Mouse (Mus musculus) monocyte, adult 2 months (primary cell): ENCODE measurements around the gene Dkkl1.
A peak's percentile ranks its signal among the peaks of the same experiment; 100 is the strongest.
"Not testable (repeated sequence)": the region's sequence is repeated elsewhere in the genome, so short reads cannot be mapped to it uniquely, and the experiment has no call there.

ENCODE experiments used
- DNase-seq, 2 experiments: peaks; one replicate each; pipeline ENCODE4 v3.0.0; 2022; ENCODE audit warnings: low spot score in 2 of 2, low read depth in 1 of 2

Gene Dkkl1

GRCm38 (mm10) chr7:45193871-45194785 lies 17.8 kb downstream of the Dkkl1 start:
- no peak for DNase-seq

GRCm38 (mm10) chr7:45193406-45193805 lies 18.5 kb downstream of the Dkkl1 start:
- DNase-seq: no peak

DNA sequence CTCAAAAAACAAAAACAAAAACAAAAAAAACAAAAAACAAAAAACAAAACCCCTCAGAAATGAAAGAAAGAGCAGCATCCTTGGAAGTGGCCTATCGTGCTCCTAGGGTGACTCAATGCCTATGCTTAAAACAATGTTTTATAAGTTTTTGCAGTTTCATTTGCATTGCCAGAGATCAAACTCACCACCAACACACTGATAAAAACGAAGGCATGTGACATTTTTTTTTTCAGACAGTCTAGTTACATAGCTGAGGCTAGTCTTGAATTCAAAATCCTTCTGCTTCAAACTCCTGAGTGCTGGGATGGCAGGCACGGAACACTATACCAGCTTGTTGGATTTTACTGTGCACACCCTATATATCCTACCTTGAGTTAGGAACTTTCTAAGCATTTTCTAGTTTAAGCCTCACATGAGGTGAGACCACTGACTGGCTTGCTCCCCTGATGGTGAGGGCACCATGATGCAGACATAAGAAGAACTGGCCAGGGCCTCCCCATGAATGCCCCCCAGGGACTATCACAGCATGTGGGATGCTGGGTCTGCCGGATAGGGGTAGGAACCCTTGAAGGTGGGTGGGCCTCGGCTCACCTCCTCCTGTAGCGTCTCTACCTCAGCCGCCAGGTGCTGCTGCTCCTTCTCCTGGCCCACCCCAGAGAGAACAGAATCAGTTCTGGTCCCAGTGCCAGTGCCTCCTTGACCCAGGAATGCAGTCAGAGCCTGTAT lies 19.2 kb downstream of the Dkkl1 start:
- no peak for DNase-seq

DNA sequence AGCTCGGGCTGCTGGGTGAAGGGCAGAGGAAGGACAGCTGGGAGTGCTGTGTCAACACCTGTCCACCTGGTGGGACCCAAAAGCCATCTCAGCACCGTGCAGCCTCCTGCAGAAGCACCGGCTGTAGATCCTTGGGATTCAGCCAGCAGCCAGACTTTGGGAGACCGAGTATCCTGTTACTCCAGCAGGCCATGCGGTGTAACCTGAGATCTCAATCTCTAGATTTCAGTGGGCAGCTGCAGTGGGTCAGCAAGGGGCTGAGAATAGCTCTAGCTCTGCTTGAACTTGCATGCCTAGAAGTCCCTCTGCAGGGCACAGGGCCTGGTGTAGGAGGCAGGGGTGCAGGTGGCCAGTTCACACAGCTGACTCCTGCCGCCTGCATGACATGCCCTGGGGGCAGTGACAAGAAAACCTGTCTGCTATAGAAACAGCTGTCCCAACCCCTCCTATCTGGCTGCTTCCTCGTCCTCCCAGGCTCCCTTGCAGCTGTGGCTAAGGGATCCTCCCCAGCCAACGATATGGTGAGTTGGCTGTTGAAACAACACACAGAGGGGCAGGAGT lies 20.1 kb downstream of the Dkkl1 start:
- no peak for DNase-seq

DNA sequence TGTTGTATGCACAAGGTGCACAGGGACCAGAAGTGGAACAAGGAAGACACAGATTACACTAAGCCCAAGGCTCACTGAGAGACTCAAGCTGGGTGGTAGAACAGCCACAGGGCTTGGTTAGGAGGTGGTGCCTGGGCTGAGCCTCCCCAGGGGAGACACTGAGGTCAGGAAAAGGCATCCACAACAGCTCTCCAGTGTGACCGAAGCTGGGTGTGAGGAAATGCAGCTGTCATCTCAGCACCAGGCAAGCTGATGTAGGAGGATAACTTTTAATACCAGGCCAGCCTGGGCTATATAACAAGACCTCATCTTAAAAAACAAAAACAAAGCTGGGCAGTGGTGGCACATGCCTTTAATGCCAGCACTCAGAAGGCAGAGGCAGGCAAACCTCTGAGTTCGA lies 20.8 kb downstream of the Dkkl1 start:
- DNase-seq: no peak

DNA sequence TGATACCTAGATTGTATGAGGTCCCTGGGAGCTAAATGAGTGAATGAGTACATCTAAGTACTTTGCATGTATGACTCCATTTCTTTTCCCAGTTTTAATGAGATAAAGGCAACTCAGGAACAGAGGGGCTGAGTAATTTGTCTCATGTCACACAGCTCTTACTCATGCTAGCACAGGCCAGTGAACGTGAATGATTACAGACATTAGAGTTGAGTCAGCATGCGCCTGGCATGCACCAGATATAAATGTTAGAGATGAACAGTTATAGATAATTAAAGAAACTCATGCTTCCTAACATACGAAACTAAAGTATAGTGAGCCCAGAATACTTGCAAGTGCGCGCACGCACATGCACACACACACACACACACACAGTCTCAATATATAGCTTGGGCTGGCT lies 21.8 kb downstream of the Dkkl1 start:
- DNase-seq: no peak

- DNase-seq: no peak
Measured at GRCm38 (mm10) chr7:45189600-45189999, 22.3 kb downstream of the Dkkl1 start.

DNA sequence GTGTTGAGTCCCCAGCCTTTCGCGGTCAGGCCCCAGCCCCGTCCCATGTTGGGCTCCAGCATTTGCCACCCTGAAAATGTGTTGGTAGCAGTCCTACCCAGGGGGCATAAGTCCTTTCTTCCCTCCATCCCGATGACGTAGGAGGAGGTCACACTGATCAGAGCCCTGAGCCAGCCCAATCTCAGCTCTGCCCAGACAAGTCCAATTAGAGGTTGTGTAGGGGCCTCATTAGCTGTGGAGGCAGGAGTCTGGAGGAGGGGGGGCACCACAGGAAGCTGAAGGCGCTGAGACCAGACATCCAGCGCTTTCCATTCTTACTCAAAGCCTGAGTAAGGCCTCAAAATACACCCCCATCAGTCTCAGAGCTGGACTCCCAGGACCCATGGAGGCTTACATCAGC lies 26.0 kb downstream of the Dkkl1 start:
- no peak for DNase-seq

DNA sequence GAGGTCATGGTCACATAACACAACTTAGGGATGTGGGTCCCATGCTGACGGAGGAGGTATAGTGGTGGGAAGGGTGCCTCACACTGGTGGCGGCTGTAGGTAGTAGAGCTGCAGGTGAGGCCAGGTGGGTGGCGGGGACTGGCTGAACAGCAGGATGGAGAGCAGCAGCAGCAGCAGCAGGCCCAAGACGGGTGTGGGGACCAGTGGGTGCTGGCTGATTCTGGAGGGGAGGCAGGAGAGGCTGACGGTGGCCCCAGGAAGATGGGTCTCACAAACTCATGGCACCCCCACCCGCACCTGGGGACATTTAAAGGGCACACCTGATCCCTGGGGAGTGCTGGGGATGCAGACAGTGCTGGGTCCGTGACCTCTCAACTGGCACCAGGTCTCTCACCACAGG lies 28.3 kb downstream of the Dkkl1 start:
- no peak for DNase-seq

GRCm38 (mm10) chr7:45182606-45183005 lies 29.3 kb downstream of the Dkkl1 start:
- DNase-seq: no peak

- peak; percentile 60 to 78 for DNase-seq
Measured at GRCm38 (mm10) chr7:45182199-45182601, 29.7 kb downstream of the Dkkl1 start.

- DNase-seq: no peak
Measured at GRCm38 (mm10) chr7:45181540-45181939, 30.4 kb downstream of the Dkkl1 start.

DNA sequence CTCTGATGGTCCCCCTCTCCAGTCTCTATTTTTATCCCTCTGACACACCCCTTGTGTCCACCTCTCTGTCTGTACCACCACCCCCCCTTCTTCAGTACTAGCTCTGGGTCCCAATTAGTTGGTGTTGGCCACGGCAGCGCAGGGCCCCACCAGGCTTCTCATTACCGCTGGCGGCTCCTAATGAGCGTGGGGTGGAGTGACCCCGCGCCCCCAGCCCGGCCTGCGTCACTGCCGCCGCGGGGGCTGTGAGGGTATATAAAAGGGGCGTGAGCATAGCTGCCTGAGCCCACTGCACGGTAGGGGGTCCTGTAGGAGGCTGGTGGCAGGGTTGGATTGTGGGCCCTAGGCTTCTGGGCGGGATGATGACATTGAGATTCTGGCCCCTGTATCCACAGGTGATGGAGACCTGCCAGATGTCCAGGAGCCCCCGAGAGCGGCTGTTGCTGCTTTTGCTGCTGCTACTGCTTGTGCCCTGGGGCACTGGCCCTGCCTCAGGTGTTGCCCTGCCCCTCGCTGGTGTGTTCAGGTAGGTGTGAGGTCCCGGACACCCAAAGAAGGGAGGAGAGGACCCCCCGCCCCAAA lies 31.0 kb downstream of the Dkkl1 start, which contains the start of gene Pth2:
Pth2 (plus strand) TSS at position 100 of the 582 bp plus-strand sequence.
- DNase-seq: no peak

DNA sequence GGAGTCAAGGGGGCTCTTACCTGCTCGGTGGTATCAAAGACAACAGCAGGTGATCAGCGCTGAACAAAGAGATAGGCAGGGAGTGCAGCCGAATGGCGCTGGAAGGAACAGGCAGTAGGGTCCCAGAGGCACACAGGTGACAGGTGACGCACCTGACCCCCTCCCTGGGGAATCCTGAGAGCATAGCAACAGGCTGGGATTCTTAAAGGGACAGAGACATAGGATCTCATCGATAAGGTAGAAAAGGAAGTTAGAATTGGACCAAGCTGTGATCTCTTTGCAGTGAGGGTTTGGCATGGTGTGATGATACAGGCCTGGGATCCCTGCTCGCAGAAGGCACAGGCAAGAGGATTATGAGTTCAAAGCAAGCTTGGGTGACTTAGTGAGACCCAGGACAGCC lies 32.5 kb downstream of the Dkkl1 start, which contains the start of gene Gfy:
Gfy (minus strand) TSS at position 101 of the 400 bp plus-strand sequence.
- DNase-seq: no peak

DNA sequence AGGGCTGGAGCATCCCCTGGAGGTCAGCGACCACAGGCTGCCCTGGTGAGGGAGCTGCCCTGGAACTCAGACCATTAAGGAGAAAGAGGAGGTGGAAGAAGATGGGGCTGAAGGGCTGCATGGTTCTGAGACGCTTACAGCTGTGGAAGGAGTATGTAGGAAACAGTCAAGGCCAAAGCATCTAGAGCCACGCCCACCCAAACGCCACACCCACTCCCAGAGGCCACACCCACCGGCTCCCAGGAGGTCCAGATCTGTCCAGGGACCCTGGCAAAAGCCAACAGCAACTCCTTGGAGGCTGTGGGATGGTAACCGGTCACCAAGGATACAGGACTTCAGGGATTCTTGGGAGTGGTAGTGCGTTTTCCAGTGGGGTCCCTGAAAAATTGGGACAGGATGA lies 33.4 kb downstream of the Dkkl1 start:
- DNase-seq: no peak

DNA sequence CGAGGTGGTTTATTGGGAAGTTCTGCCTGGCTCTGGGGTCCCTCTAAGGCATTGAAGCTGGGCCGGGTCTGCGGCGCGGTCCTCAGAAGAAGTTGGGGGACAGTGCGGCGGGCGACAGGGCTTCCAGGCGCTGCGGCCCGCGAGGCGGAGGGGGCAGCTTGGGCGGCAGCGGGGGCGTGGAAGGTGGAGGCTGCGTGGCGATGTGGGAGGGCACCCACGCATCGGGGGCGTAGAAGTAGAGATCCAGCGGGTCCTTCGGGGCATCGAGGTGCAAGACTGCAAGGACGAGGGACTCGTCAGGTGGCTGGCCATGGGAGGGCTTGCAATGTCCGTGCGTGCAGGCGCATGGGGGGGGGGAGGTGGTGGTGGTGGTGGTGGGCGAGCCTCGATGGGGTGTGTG lies 35.6 kb downstream of the Dkkl1 start:
- DNase-seq: no peak

GRCm38 (mm10) chr7:45175929-45176328 lies 36.0 kb downstream of the Dkkl1 start:
- no peak for DNase-seq

GRCm38 (mm10) chr7:45175398-45175797 lies 36.5 kb downstream of the Dkkl1 start:
- DNase-seq: no peak

GRCm38 (mm10) chr7:45174567-45175280 lies 37.2 kb downstream of the Dkkl1 start:
- DNase-seq: no peak

GRCm38 (mm10) chr7:45173772-45174171 lies 38.2 kb downstream of the Dkkl1 start:
- DNase-seq: not testable (repeated sequence)

- no peak for DNase-seq
Measured at GRCm38 (mm10) chr7:45172974-45173373, 39.0 kb downstream of the Dkkl1 start.
